In genomic region chr9:72628591-72628990, GRCm38 (mm10) we compare ENCODE assay signal across 8 mouse cellular contexts. TPM values are rescaled to one million over a fixed set of nuclear protein-coding genes. Genes with fewer than 3 reads are reported as not detected.
DNase-seq lines count a peak whose midpoint lies in the region; ATAC-seq and TF ChIP-seq lines count a peak whose summit lies in the region.

No protein-coding gene starts in this region.

- peaks cover 10% of the 10 kb centered on the region; the same call in 1 of the 2 replicates for H3K4me1 ChIP-seq in kidney, adult 2 months (ENCODE audit: control insufficient read depth, insufficient read depth, low read length)
- no peaks in the 10 kb centered on the region for H3K4me1 ChIP-seq in kidney, embryonic 14.5 days (ENCODE audit: control insufficient read depth, insufficient read depth, low read length)
- peaks cover 8% of the 10 kb centered on the region; the same call in 1 of the 2 replicates for H3K4me1 ChIP-seq in limb, embryonic 15.5 days
- no peaks in the 10 kb centered on the region for H3K4me1 ChIP-seq in midbrain, embryonic 15.5 days

- H3K9me3 ChIP-seq in kidney, embryonic 14.5 days (ENCODE audit: control insufficient read depth, low read length), result no peaks in the 10 kb centered on the region
- H3K9me3 ChIP-seq in limb, embryonic 15.5 days, result no peaks in the 10 kb centered on the region
- H3K9me3 ChIP-seq in midbrain, embryonic 15.5 days, result no peaks in the 10 kb centered on the region

- ATAC-seq in kidney, embryonic 14.5 days (ENCODE audit: low FRiP score, low TSS enrichment), result no peak
- no peak for ATAC-seq in limb, embryonic 15.5 days (ENCODE audit: insufficient number of reproducible peaks, low FRiP score, low TSS enrichment, low read depth)
- ATAC-seq in midbrain, embryonic 15.5 days (replicated peaks), result no peak

- no peak for TF ChIP-seq CTCF in kidney, adult 2 months (conservative IDR thresholded peaks at IDR 0.05; ENCODE audit: insufficient read depth, insufficient read length, low read depth, low read length)

- H3K36me3 ChIP-seq in kidney, adult 2 months (ENCODE audit: control insufficient read depth, insufficient read depth, low read length), result no peaks in the 10 kb centered on the region
- no peaks in the 10 kb centered on the region for H3K36me3 ChIP-seq in kidney, embryonic 14.5 days (ENCODE audit: control insufficient read depth, insufficient read depth, low read length)
- H3K36me3 ChIP-seq in limb, embryonic 15.5 days, result no peaks in the 10 kb centered on the region
- no peaks in the 10 kb centered on the region for H3K36me3 ChIP-seq in midbrain, embryonic 15.5 days (replicated peaks)

- no peak for TF ChIP-seq POLR2A in kidney, adult 2 months (IDR thresholded peaks at IDR 0.05; ENCODE audit: low read depth, low read length)

- DNase-seq in kidney, adult 2 months, result peak; percentile 74
- peak; percentile 42 for DNase-seq in ZHBTc4 (ENCODE audit: low read depth, low spot score)
- DNase-seq in heart, adult 9 months (ENCODE audit: low spot score in 2 of 2), result peak; percentile 45 to 66
- no peak for DNase-seq in cerebellum, adult 18-20 months
- DNase-seq in right cerebral cortex, postnatal 4 days, result no peak

- no peak overlapping the region for H3K4me2 ChIP-seq in kidney, embryonic 14.5 days (replicated peaks; ENCODE audit: low read depth, low read length)
- H3K4me2 ChIP-seq in limb, embryonic 15.5 days, result no peak overlapping the region
- no peak overlapping the region for H3K4me2 ChIP-seq in midbrain, embryonic 15.5 days

- no peak overlapping the region for H3K9ac ChIP-seq in kidney, embryonic 14.5 days (ENCODE audit: low read depth, low read length)
- no peak overlapping the region for H3K9ac ChIP-seq in limb, embryonic 15.5 days
- no peak overlapping the region for H3K9ac ChIP-seq in midbrain, embryonic 15.5 days

- no peak overlapping the region for H3K27ac ChIP-seq in kidney, adult 2 months (ENCODE audit: insufficient read depth, low read depth, low read length)
- no peak overlapping the region for H3K27ac ChIP-seq in kidney, embryonic 14.5 days (ENCODE audit: low read depth, low read length)
- H3K27ac ChIP-seq in limb, embryonic 15.5 days, result peak overlapping the region; percentile 27; the same call in 1 of the 2 replicates
- H3K27ac ChIP-seq in midbrain, embryonic 15.5 days, result no peak overlapping the region; the same call in 1 of the 2 replicates

- no peak overlapping the region for H3K4me3 ChIP-seq in kidney, adult 2 months (ENCODE audit: insufficient read depth, low read depth, low read length)
- no peak overlapping the region for H3K4me3 ChIP-seq in kidney, embryonic 14.5 days (ENCODE audit: low read length)
- no peak overlapping the region for H3K4me3 ChIP-seq in limb, embryonic 15.5 days
- no peak overlapping the region for H3K4me3 ChIP-seq in midbrain, embryonic 15.5 days

- WGBS in kidney, adult 2 months, result 2% methylated on average over 2 of the region's 2 CpGs
- WGBS in kidney, embryonic 14.5 days, result 26% methylated on average over 2 of the region's 2 CpGs
- 3% methylated on average over 2 of the region's 2 CpGs for WGBS in limb, embryonic 15.5 days
- 23% methylated on average over 2 of the region's 2 CpGs for WGBS in midbrain, embryonic 15.5 days

- H3K27me3 ChIP-seq in kidney, adult 2 months (replicated peaks; ENCODE audit: control insufficient read depth, insufficient read depth, low read length), result no peaks in the 10 kb centered on the region
- H3K27me3 ChIP-seq in kidney, embryonic 14.5 days (ENCODE audit: control insufficient read depth, insufficient read depth, low read length), result no peaks in the 10 kb centered on the region
- no peaks in the 10 kb centered on the region for H3K27me3 ChIP-seq in limb, embryonic 15.5 days
- H3K27me3 ChIP-seq in midbrain, embryonic 15.5 days (replicated peaks), result no peaks in the 10 kb centered on the region

RNA-seq across cellular contexts. Expression of gene Nedd4, which starts 33.6 kb away (rescaled TPM):
- 104 and 118 TPM in 2 replicates for polyA plus RNA-seq in kidney, adult 2 months (2012; rRNA removed)
- 448 and 806 TPM in 2 replicates for polyA plus RNA-seq in kidney, embryonic 14.5 days (2014; fragmentation: Nextera tagmentation; extraction: Ambion mirVana)
- 569 and 579 TPM in 2 replicates for polyA plus RNA-seq in limb, embryonic 15.5 days (2015; fragmentation: Nextera tagmentation; extraction: Ambion mirVana)
- polyA plus RNA-seq in midbrain, embryonic 15.5 days (2015; fragmentation: Nextera tagmentation; extraction: Ambion mirVana), result 436 and 451 TPM in 2 replicates

Comparison
In these comparisons a context has a peak if more than half of its experiments do, and no peak if none do; other contexts are left out.
1. DNase-seq: peak in kidney, adult 2 months (single experiment), ZHBTc4 (single experiment) and heart, adult 9 months (2 of 2); none in cerebellum, adult 18-20 months (0 of 2) and right cerebral cortex, postnatal 4 days (single experiment).